Mouse (Mus musculus) spleen, adult 2 months (tissue): ENCODE results near the gene Hlcs. TPM values are rescaled to one million over a fixed set of nuclear protein-coding genes. Genes with fewer than 3 reads are reported as not detected.
A peak's percentile ranks its signal among the peaks of the same experiment; 100 is the strongest.

Experiments
- DNase-seq, 2 experiments: peaks; one replicate each; pipeline versions ENCODE4 v3.0.0 to v3.0.0-alpha.2; 2012 to 2021; ENCODE audit warnings: low spot score in 2 of 2, low read depth in 1 of 2
- H3K27ac ChIP-seq: fragments of 200-500 bp; 2 replicates; pipeline ENCODE4 v1.5.1; 2012; ENCODE audit warnings: low read length, inconsistent platforms; ENCODE audit not compliant: insufficient read depth
- H3K27me3 ChIP-seq: fragments of 200-500 bp; 2 replicates; pipeline ENCODE4 v1.6.1; 2012; ENCODE audit warnings: mild to moderate bottlenecking, moderate library complexity, low read length, inconsistent platforms; ENCODE audit not compliant: control insufficient read depth, insufficient read depth
- H3K36me3 ChIP-seq: fragments of 200-500 bp; 2 replicates; pipeline ENCODE4 v1.6.1; 2012; ENCODE audit warnings: mild to moderate bottlenecking, low read length, inconsistent platforms; ENCODE audit not compliant: control insufficient read depth, insufficient read depth
- H3K4me1 ChIP-seq: fragments of 200-500 bp; 2 replicates; pipeline ENCODE4 v1.6.1; 2011; ENCODE audit warnings: inconsistent platforms; ENCODE audit not compliant: control insufficient read depth, insufficient read depth, insufficient read length
- H3K4me3 ChIP-seq: fragments of 200-500 bp; 2 replicates; pipeline ENCODE4 v1.5.1; 2011; ENCODE audit warnings: mild to moderate bottlenecking, inconsistent platforms; ENCODE audit not compliant: insufficient read depth, insufficient read length; ENCODE audit errors: extremely low read depth
- CTCF ChIP-seq: fragments of 200-500 bp; IDR thresholded peaks from 2 replicates; pipeline ENCODE4 v1.5.1; 2011; ENCODE audit warnings: mild to moderate bottlenecking, inconsistent platforms; ENCODE audit not compliant: insufficient read depth, insufficient read length, insufficient replicate concordance; ENCODE audit errors: extremely low read depth
- POLR2A ChIP-seq: fragments of 200-500 bp; IDR thresholded peaks from 2 replicates; pipeline ENCODE4 v1.6.1; 2011; ENCODE audit warnings: low read depth, low read length, inconsistent platforms
- WGBS: fragments of 180-500 bp; shearing (Covaris S2); methylation state at CpG from one replicate; pipeline ENCODE4 v1.1.7; 2018; 5-methylcytosine and 5-hydroxymethylcytosine counted together
- polyA plus RNA-seq: library from polyadenylated mRNA; depleted of rRNA; stranded (reverse); fragments of >200 nt; gene quantifications from 2 replicates; pipeline ENCODE4 v1.2.3, GENCODE M21; 2012

Hlcs gene
- polyA plus RNA-seq, 1 experiment, result 9.7 TPM

- WGBS, result 18% methylated on average over 14 of the region's 14 CpGs
- H3K27ac ChIP-seq, result no peak overlapping the region
- peaks cover 58% of the 10 kb centered on the region for H3K27me3 ChIP-seq
These were observed 224.3 kb downstream of the Hlcs start for GRCm38 (mm10) chr16:94088819-94089692.

DNA sequence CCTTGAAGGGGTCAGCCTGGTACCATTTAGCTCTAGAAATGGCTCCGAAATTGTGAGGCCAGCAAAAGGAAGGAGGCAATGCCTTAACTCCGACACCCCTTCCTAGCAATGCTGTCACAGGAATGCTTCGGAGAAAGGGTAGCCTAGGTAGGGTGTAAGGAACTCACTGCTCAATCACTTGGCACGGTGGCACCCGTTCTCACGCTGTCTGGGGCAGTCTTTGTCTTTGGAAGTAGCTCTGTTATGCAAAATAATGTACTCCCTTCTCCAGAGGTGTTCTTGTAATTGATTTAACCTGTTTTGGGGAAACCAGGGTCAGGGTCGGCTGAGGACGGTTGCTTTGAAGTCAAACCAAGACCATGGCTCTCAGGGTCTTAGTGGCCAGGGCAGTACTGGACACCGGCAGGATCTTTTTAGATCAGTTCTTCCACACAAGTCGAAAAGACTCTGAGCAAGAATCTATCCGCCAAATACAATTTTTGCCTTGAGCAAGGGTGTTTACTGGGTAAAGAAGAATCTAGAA lies 225.1 kb downstream of the Hlcs start:
- TF ChIP-seq CTCF, result no peak
- TF ChIP-seq POLR2A, result no peak
- Histone ChIP-seq H3K36me3 (no peaks in the 10 kb centered on the region), H3K27ac (no peak overlapping the region), H3K4me1 (peaks cover 19% of the 10 kb centered on the region), H3K27me3 (peaks cover 61% of the 10 kb centered on the region), H3K4me3 (no peak overlapping the region)
- WGBS, result 17% methylated on average over 11 of the region's 11 CpGs
- no peak for DNase-seq

More at GRCm38 (mm10) chr16:94088819-94089692, 224.3 kb downstream of the Hlcs start:
- no peaks in the 10 kb centered on the region for H3K36me3 ChIP-seq
- DNase-seq, result no peak
- TF ChIP-seq CTCF, result no peak
- no peak for TF ChIP-seq POLR2A
- no peak overlapping the region for H3K4me3 ChIP-seq
- peaks cover 19% of the 10 kb centered on the region for H3K4me1 ChIP-seq

DNA sequence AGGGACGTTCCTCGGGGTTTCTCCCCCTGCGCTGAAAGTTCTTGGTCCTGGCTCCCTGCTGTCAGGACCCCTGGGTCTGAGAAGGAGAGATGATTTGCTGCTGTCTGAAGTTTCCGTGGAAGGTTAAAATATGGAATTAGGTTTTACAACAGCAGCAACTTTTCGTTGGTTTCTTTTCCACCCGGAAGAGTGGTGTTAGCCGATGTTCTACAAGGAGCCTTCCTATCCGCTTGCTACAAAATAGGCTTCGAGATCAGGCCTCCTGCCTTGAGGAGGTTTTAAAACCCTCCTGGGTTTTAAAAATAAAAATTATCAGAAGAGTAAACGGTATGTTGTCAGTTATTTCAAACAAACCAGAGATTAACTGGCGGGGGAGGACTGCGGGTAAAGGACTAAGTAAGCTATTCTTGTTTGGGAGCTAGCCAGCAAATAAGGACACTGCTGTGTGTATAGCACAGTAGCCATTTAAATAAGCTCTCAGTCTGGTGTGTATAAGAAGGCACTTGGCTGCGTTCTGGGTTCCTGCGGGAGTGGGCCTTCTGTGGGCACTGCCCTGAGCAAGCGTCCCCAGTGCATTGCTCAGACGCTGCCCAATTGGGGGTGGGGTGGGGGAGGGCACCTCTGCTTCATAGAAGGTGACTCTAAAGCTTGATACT lies 225.7 kb downstream of the Hlcs start:
- H3K27me3 ChIP-seq, result peaks cover 65% of the 10 kb centered on the region
- no peak overlapping the region for H3K4me3 ChIP-seq
- WGBS, result 21% methylated on average over 16 of the region's 16 CpGs
- TF ChIP-seq CTCF (no peak), POLR2A (no peak)
- peaks cover 19% of the 10 kb centered on the region for H3K4me1 ChIP-seq
- no peak overlapping the region for H3K27ac ChIP-seq
- DNase-seq, result no peak
- H3K36me3 ChIP-seq, result no peaks in the 10 kb centered on the region

- 6% methylated on average over 49 of the region's 50 CpGs for WGBS
- Histone ChIP-seq H3K36me3 (no peaks in the 10 kb centered on the region), H3K27me3 (peaks cover 63% of the 10 kb centered on the region), H3K4me3 (no peak overlapping the region), H3K27ac (no peak overlapping the region), H3K4me1 (peaks cover 19% of the 10 kb centered on the region)
- TF ChIP-seq POLR2A (no peak), CTCF (no peak)
- DNase-seq, result no peak
These were observed 226.4 kb downstream of the Hlcs start for GRCm38 (mm10) chr16:94086701-94087569.

- no peak for DNase-seq
- H3K36me3 ChIP-seq, result no peaks in the 10 kb centered on the region
- peaks cover 60% of the 10 kb centered on the region for H3K27me3 ChIP-seq
- 3% methylated on average over 57 of the region's 57 CpGs for WGBS
- no peak overlapping the region for H3K27ac ChIP-seq
- peak overlapping the region; percentile 26; the same call in 1 of the 2 replicates for H3K4me3 ChIP-seq
- TF ChIP-seq CTCF (no peak), POLR2A (no peak)
- H3K4me1 ChIP-seq, result peaks cover 19% of the 10 kb centered on the region
These were observed 227.6 kb downstream of the Hlcs start for GRCm38 (mm10) chr16:94085603-94086285.
